Mouse (Mus musculus) MEL (cell line): ENCODE data around the gene a. TPM values are rescaled to one million over a fixed set of nuclear protein-coding genes. Genes with fewer than 3 reads are reported as not detected.

Experiments used
- DNase-seq: peaks from one replicate; pipeline ENCODE4 v3.0.0; 2011; ENCODE audit warnings: low read depth, low spot score
- H3K27ac ChIP-seq: 2 replicates; pipeline ENCODE4 v1.5.1; 2012; ENCODE audit warnings: low read depth, mild to moderate bottlenecking, control low read depth, low read length, moderate library complexity; ENCODE audit not compliant: control insufficient read depth
- H3K27me3 ChIP-seq, 2 experiments: fragments of 150-350 bp in 1 of 2; sonication (generic) in 1 of 2; 2 replicates each; pipeline ENCODE4 v1.6.1; 2012; ENCODE audit warnings: low read length in 2 of 2, mild to moderate bottlenecking in 2 of 2, improper control_type of control experiment in 1 of 2, moderate library complexity in 1 of 2; ENCODE audit not compliant: insufficient read depth in 2 of 2, control insufficient read depth in 1 of 2
- H3K36me3 ChIP-seq, 2 experiments: 2 replicates each; pipeline ENCODE4 v1.6.1; 2012 to 2014; ENCODE audit warnings: low read length in 2 of 2, improper control_type of control experiment in 1 of 2, inconsistent platforms in 1 of 2, mild to moderate bottlenecking in 1 of 2; ENCODE audit not compliant: insufficient read depth in 2 of 2, control insufficient read depth in 1 of 2
- H3K4me1 ChIP-seq, 2 experiments: fragments of 150-350 bp in 1 of 2; sonication (generic) in 1 of 2; 2 replicates each; pipeline ENCODE4 v1.6.1; 2012; ENCODE audit warnings: low read length in 2 of 2, improper control_type of control experiment in 1 of 2, mild to moderate bottlenecking in 1 of 2; ENCODE audit not compliant: insufficient read depth in 2 of 2, control insufficient read depth in 1 of 2
- H3K4me3 ChIP-seq, 2 experiments: fragments of 150-350 bp in 1 of 2; sonication (generic) in 1 of 2; 2 replicates each; pipeline ENCODE4 v1.5.1; 2012; ENCODE audit warnings: low read depth in 2 of 2, low read length in 2 of 2, mild to moderate bottlenecking in 2 of 2, moderate library complexity in 2 of 2, control low read depth in 1 of 2, improper control_type of control experiment in 1 of 2; ENCODE audit not compliant: control insufficient read depth in 1 of 2, insufficient read depth in 1 of 2
- H3K79me2 ChIP-seq: 2 replicates; pipeline ENCODE4 v1.6.1; 2012; ENCODE audit warnings: mild to moderate bottlenecking, low read length, moderate library complexity; ENCODE audit not compliant: control insufficient read depth, poor library complexity, insufficient read depth
- H3K9ac ChIP-seq: 2 replicates; pipeline ENCODE4 v1.6.1; 2012; ENCODE audit warnings: low read depth, mild to moderate bottlenecking, control low read depth, low read length, moderate library complexity; ENCODE audit not compliant: control insufficient read depth, poor library complexity, severe bottlenecking
- H3K9me3 ChIP-seq: fragments of 150-350 bp; sonication (generic); replicated peaks from 2 replicates; pipeline ENCODE4 v1.6.1; 2012; ENCODE audit warnings: mild to moderate bottlenecking, low read length, improper control_type of control experiment, moderate library complexity; ENCODE audit not compliant: insufficient read depth
- CHD2 ChIP-seq: IDR thresholded peaks from 2 replicates; pipeline ENCODE4 v1.6.1; 2011; ENCODE audit warnings: low read length, improper control_type of control experiment
- EP300 ChIP-seq, 2 experiments: IDR thresholded peaks; 2 replicates each; pipeline ENCODE4 v1.6.1; 2011; ENCODE audit warnings: improper control_type of control experiment in 2 of 2, low read length in 2 of 2, low read depth in 1 of 2, mild to moderate bottlenecking in 1 of 2
- ETS1 ChIP-seq: IDR thresholded peaks from 2 replicates; pipeline ENCODE4 v1.6.1; 2012; ENCODE audit warnings: low read depth, mild to moderate bottlenecking, inconsistent platforms, low read length, improper control_type of control experiment, moderate library complexity
- GABPA ChIP-seq: IDR thresholded peaks from 2 replicates; pipeline ENCODE4 v1.6.1; 2012; ENCODE audit warnings: low read depth, mild to moderate bottlenecking, inconsistent platforms, low read length, improper control_type of control experiment, moderate library complexity
- GATA1 ChIP-seq: IDR thresholded peaks from 2 replicates; pipeline ENCODE4 v1.6.1; 2011; ENCODE audit warnings: low read depth, low read length, improper control_type of control experiment
- JUND ChIP-seq: IDR thresholded peaks from 2 replicates; pipeline ENCODE4 v1.6.1; 2011; ENCODE audit warnings: low read depth, mild to moderate bottlenecking, improper control_type of control experiment, low read length
- MAFK ChIP-seq: IDR thresholded peaks from 2 replicates; pipeline ENCODE4 v1.6.1; 2011; ENCODE audit warnings: low read depth, mild to moderate bottlenecking, low read length, improper control_type of control experiment, borderline replicate concordance
- MAZ ChIP-seq: IDR thresholded peaks from 2 replicates; pipeline ENCODE4 v1.6.1; 2012; ENCODE audit warnings: low read depth, mild to moderate bottlenecking, inconsistent platforms, low read length, improper control_type of control experiment
- MXI1 ChIP-seq: IDR thresholded peaks from 2 replicates; pipeline ENCODE4 v1.6.1; 2011; ENCODE audit warnings: mild to moderate bottlenecking, low read depth, low read length, improper control_type of control experiment
- MYB ChIP-seq: IDR thresholded peaks from 2 replicates; pipeline ENCODE4 v1.6.1; 2011; ENCODE audit warnings: mild to moderate bottlenecking, low read depth, low read length, improper control_type of control experiment
- NELFE ChIP-seq: IDR thresholded peaks from 2 replicates; pipeline ENCODE4 v1.6.1; 2011; ENCODE audit warnings: low read depth, low read length, improper control_type of control experiment
- POLR2A ChIP-seq, 2 experiments: IDR thresholded peaks; 2 replicates each; pipeline ENCODE4 v1.6.1; 2011 to 2012; ENCODE audit warnings: low read length in 2 of 2, mild to moderate bottlenecking in 2 of 2, control low read depth in 1 of 2, improper control_type of control experiment in 1 of 2, low read depth in 1 of 2, moderate library complexity in 1 of 2; ENCODE audit not compliant: control insufficient read depth in 1 of 2, insufficient read depth in 1 of 2, poor library complexity in 1 of 2
- RAD21 ChIP-seq: IDR thresholded peaks from 2 replicates; pipeline ENCODE4 v1.6.1; 2011; ENCODE audit warnings: mild to moderate bottlenecking, low read depth, low read length, improper control_type of control experiment
- TAL1 ChIP-seq: IDR thresholded peaks from 2 replicates; pipeline ENCODE4 v1.6.1; 2012; ENCODE audit warnings: mild to moderate bottlenecking, inconsistent platforms, low read length, moderate library complexity, mixed read lengths
- USF1 ChIP-seq: IDR thresholded peaks from 2 replicates; pipeline ENCODE4 v1.6.1; 2014; ENCODE audit warnings: low read depth, mild to moderate bottlenecking, inconsistent platforms, low read length, improper control_type of control experiment, moderate library complexity
- ZMIZ1 ChIP-seq: IDR thresholded peaks from 2 replicates; pipeline ENCODE4 v1.6.1; 2012; ENCODE audit warnings: low read depth, mild to moderate bottlenecking, inconsistent platforms, low read length, improper control_type of control experiment, moderate library complexity
- polyA plus RNA-seq, 2 experiments: library from polyadenylated mRNA; stranded (reverse) in 1 of 2; unstranded in 1 of 2; fragments of >175 nt in 1 of 2; fragments of >200 nt in 1 of 2; gene quantifications; 2 replicates each; pipeline versions ENCODE4 v1.2.1 to v1.2.4; 2012; ENCODE audit warnings: low replicate concordance in 2 of 2, low read depth in 1 of 2; ENCODE audit not compliant: insufficient read length in 2 of 2, insufficient read depth in 1 of 2, missing spikeins in 1 of 2
- total RNA-seq: library from RNA; depleted of rRNA; stranded (reverse); fragments of 300-350 nt; gene quantifications from 2 replicates; pipeline ENCODE4 v1.2.3, GENCODE M21; 2012

Gene a
- total and polyA plus RNA-seq, 3 experiments: not detected

- Histone ChIP-seq H3K79me2 (peaks cover 42% of the 10 kb centered on the region), H3K4me3 (peak overlapping the region; percentile 56 to 95), H3K4me1 (peaks cover 5 to 28% of the 10 kb centered on the region in 2 experiments), H3K27me3 (no peaks in the 10 kb centered on the region), H3K27ac (peak overlapping the region; percentile 64), H3K9ac (peak overlapping the region; percentile 72), H3K36me3 (peaks cover 0 to 25% of the 10 kb centered on the region in 2 experiments; a peak in 2 of 4 replicates), H3K9me3 (no peaks in the 10 kb centered on the region)
- no peak for DNase-seq
- TF ChIP-seq CHD2: no peak
- no peak for TF ChIP-seq MYB
- no peak for TF ChIP-seq NELFE
- TF ChIP-seq MXI1: no peak; the same call in 1 of the 2 replicates
- TF ChIP-seq GABPA: no peak
- TF ChIP-seq TAL1: no peak
- TF ChIP-seq MAZ: no peak
Measured at GRCm38 (mm10) chr2:155074766-155075330, 283.6 kb downstream of the a start.

DNA sequence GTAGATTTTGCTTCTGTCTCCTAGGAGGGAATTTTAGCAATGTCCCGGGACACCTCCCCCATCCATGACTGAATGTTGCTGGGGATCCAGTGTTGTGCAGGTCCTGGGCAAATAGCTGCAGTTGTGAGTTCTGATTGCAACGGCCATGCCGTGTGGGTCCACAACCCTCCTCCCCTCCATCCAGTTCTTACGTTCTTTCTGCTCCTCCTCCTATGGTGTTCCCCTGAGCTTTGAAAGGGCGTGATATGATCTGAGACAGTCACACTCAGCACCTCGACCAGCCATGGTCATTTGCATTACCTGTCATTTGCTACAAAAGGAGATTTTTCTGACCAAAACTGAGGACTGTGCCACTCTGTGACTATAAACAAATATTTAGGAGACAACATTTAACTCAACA lies 284.4 kb downstream of the a start:
- no peak overlapping the region for H3K4me3 ChIP-seq
- no peak for DNase-seq
- TF ChIP-seq MYB (no peak), MAFK (no peak)
- TF ChIP-seq, all 39 proteins: peak for 0
- Histone ChIP-seq H3K79me2 (peaks cover 35% of the 10 kb centered on the region), H3K9me3 (no peaks in the 10 kb centered on the region), H3K9ac (no peak overlapping the region), H3K27ac (no peak overlapping the region), H3K4me1 (peaks cover 7 to 31% of the 10 kb centered on the region in 2 experiments), H3K36me3 (peaks cover 0 to 25% of the 10 kb centered on the region in 2 experiments; a peak in 2 of 4 replicates), H3K27me3 (no peaks in the 10 kb centered on the region)

- H3K36me3 ChIP-seq: peaks cover 0 to 6% of the 10 kb centered on the region in 2 experiments; a peak in 2 of 4 replicates
- peaks cover 3 to 13% of the 10 kb centered on the region in 2 experiments for H3K4me1 ChIP-seq
- no peaks in the 10 kb centered on the region for H3K79me2 ChIP-seq
- DNase-seq: peak; percentile 45
- H3K9ac ChIP-seq: no peak overlapping the region
- H3K4me3 ChIP-seq: peak overlapping the region in 1 of 2 experiments; percentile 9; a peak in 1 of 4 replicates
- H3K27ac ChIP-seq: no peak overlapping the region
- H3K9me3 ChIP-seq: no peaks in the 10 kb centered on the region
- no peaks in the 10 kb centered on the region for H3K27me3 ChIP-seq
- TF ChIP-seq POLR2A (IDR thresholded peaks at IDR 0.05; ENCODE audit: control insufficient read depth in 1 of 2, insufficient read depth in 1 of 2, low read depth in 1 of 2, low read length in 2 of 2, poor library complexity in 1 of 2) (no peak), ZMIZ1 (no peak), JUND (no peak), GABPA (no peak), EP300 (IDR thresholded peaks at IDR 0.05; ENCODE audit: low read depth in 1 of 2, low read length in 2 of 2) (peak in 1 of 2 experiments; percentile 17; a peak in 1 of 4 replicates), USF1 (no peak), RAD21 (no peak), ETS1 (0 out of 2 replicates have a peak, but pooled peaks have one; percentile 4), GATA1 (no peak)
Measured at GRCm38 (mm10) chr2:155079500-155080178, 288.4 kb downstream of the a start.
